Mouse (Mus musculus) stomach, postnatal 0 days (tissue): ENCODE data around the gene Igdcc3.

Source experiments
- CTCF ChIP-seq: IDR thresholded peaks from 2 replicates; pipeline ENCODE4 v1.5.1; 2016; ENCODE audit warnings: antibody characterized with exemption, low read depth, mild to moderate bottlenecking, moderate library complexity
- EP300 ChIP-seq: optimal IDR thresholded peaks from 2 replicates; pipeline ENCODE3; 2016; ENCODE audit warnings: antibody characterized with exemption

GRCm38 (mm10) chr9:65142399-65142798, 1.4 kb downstream of the Igdcc3 start:
- TF ChIP-seq CTCF = no peak
- no peak for TF ChIP-seq EP300
